Mouse (Mus musculus) heart, postnatal 0 days (tissue): Measurements from ENCODE around the gene Peli3. TPM values are rescaled to one million over a fixed set of nuclear protein-coding genes. Genes with fewer than 3 reads are reported as not detected.
A peak's percentile ranks its signal among the peaks of the same experiment; 100 is the strongest.

ENCODE experiments used
- ATAC-seq: fragments of 200-750 bp; cut with Nextera tagmentation; 2 replicates; pipeline ENCODE4 v1.8.0; 2017; ENCODE audit warnings: low read depth, moderate number of reproducible peaks, moderate library complexity; ENCODE audit not compliant: insufficient read depth
- DNase-seq: peaks from one replicate; pipeline ENCODE4 v3.0.0-alpha.2; 2016; ENCODE audit warnings: low spot score
- H3K27ac ChIP-seq: fragments of 300-500 bp; sonication (generic); 2 replicates; pipeline ENCODE4 v1.5.1; 2014; ENCODE audit warnings: low read depth, mild to moderate bottlenecking
- H3K27me3 ChIP-seq: fragments of 300-500 bp; sonication (generic); 2 replicates; pipeline ENCODE4 v1.6.1; 2014; ENCODE audit warnings: low read length, mixed read lengths; ENCODE audit not compliant: control insufficient read depth, insufficient read depth
- H3K36me3 ChIP-seq: fragments of 300-500 bp; sonication (generic); replicated peaks from 2 replicates; pipeline ENCODE4 v1.6.1; 2014; ENCODE audit warnings: low read length, mixed read lengths; ENCODE audit not compliant: control insufficient read depth, insufficient read depth
- H3K4me1 ChIP-seq: fragments of 300-500 bp; sonication (generic); 2 replicates; pipeline ENCODE4 v1.6.1; 2014; ENCODE audit warnings: antibody characterized with exemption; ENCODE audit not compliant: control insufficient read depth, insufficient read depth
- H3K4me2 ChIP-seq: fragments of 300-500 bp; sonication (generic); 2 replicates; pipeline ENCODE4 v1.6.1; 2014; ENCODE audit warnings: low read depth, mild to moderate bottlenecking, low read length, moderate library complexity
- H3K4me3 ChIP-seq: fragments of 300-500 bp; sonication (generic); 2 replicates; pipeline ENCODE4 v1.5.1; 2014; ENCODE audit warnings: low read depth, low read length
- H3K9ac ChIP-seq: fragments of 300-500 bp; sonication (generic); replicated peaks from 2 replicates; pipeline ENCODE4 v1.6.1; 2014; ENCODE audit warnings: low read depth, low read length, mixed read lengths
- H3K9me3 ChIP-seq: fragments of 300-500 bp; sonication (generic); replicated peaks from 2 replicates; pipeline ENCODE4 v1.6.1; 2016; ENCODE audit warnings: low read length; ENCODE audit not compliant: control insufficient read depth
- CTCF ChIP-seq: IDR thresholded peaks from 2 replicates; pipeline ENCODE4 v1.5.1; 2016; ENCODE audit warnings: antibody characterized with exemption, control low read depth, low read depth
- EP300 ChIP-seq: IDR thresholded peaks from 2 replicates; pipeline ENCODE4 v1.6.1; 2016; ENCODE audit warnings: antibody characterized with exemption, low read depth
- WGBS: fragments of 180-500 bp; shearing (Covaris S2); extraction: QIAGEN DNeasy Blood & Tissue Kit; methylation state at CpG from one replicate; pipeline ENCODE4 v1.1.7; 2014; 5-methylcytosine and 5-hydroxymethylcytosine counted together
- polyA plus RNA-seq: library from polyadenylated mRNA; unstranded; fragments of >200 nt; fragmentation: Nextera tagmentation; extraction: Ambion mirVana; gene quantifications from 2 replicates; pipeline ENCODE4 v1.2.1, GENCODE M21; 2015
- total RNA-seq: library from RNA; depleted of rRNA; stranded (reverse); fragments of >200 nt; gene quantifications from 2 replicates; pipeline ENCODE4 v1.2.3, GENCODE M21; 2014; ENCODE audit warnings: low replicate concordance

The Peli3 gene
- total and polyA plus RNA-seq, 2 experiments from 2014 or later = 0.31 to 0.76 TPM

DNA sequence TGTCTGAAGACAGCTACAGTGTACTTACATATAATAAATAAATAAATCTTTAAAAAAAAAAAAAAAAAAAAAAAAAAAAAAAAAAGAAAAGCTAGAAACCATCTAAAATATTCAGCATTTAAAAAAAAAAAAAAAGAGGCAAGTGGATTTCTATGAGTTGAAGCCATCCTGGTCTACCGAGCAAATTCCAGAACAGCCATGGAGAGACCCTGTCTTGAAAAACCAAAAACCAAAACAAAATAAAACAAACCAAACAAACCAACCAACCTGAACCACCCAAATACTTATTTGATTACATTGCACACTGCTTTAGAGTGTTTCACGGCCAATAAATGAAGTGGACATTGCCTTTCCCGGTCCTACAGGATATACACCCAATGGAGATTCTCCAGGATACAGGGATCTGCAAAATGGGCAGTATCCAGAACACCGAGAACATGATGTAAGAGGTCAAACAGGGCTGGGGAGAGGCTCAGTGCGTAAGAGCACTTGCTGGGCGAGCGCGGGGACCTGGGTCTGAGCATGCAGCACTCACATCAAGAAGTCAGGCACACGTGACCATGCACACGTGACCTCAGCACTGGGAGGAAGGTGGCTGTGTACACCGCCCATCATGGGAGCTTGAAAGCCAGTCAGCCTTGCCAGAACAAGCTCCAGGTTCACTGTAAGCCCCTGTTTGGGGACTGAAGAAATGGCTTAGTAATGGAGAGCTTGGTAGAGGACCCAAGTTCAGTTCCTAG lies 17.6 kb downstream of the Peli3 start:
- DNase-seq (no peak), ATAC-seq (no peak)
- Histone ChIP-seq H3K27me3 (no peaks in the 10 kb centered on the region), H3K36me3 (peaks cover 51% of the 10 kb centered on the region), H3K4me2 (no peak overlapping the region), H3K9me3 (no peaks in the 10 kb centered on the region), H3K27ac (no peak overlapping the region), H3K9ac (no peak overlapping the region), H3K4me1 (peaks cover 13% of the 10 kb centered on the region), H3K4me3 (no peak overlapping the region)
- 92% methylated on average over 11 of the region's 11 CpGs for WGBS
- no peak for TF ChIP-seq CTCF
- no peak for TF ChIP-seq EP300

DNA sequence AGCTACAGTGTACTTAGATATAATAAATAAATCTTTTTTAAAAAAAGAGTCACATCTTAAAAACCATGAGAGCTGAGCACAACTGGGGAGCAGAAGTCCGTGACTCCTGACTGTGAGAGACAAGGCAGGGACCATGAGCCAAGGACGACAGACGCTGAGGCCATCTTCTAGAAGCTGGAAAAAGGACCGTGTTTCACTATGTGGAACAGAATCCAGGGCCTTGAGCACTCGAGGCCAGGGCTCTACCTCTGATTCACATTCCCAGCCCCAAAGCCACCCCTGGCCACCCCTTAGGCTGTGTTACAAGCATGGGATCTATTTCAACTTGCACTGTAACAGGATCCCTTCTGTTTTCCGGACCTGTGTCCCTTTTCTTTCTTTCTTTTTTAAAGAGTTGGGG lies 23.3 kb downstream of the Peli3 start:
- 86% methylated on average over 6 of the region's 6 CpGs for WGBS
- peaks cover 97% of the 10 kb centered on the region for H3K36me3 ChIP-seq
- no peaks in the 10 kb centered on the region for H3K4me1 ChIP-seq
- H3K4me2 ChIP-seq = no peak overlapping the region
- no peak for TF ChIP-seq CTCF
- TF ChIP-seq EP300 = no peak
- no peak overlapping the region for H3K4me3 ChIP-seq
- DNase-seq = no peak
- H3K27ac ChIP-seq = no peak overlapping the region
- H3K27me3 ChIP-seq = no peaks in the 10 kb centered on the region
- no peak for ATAC-seq
- no peak overlapping the region for H3K9ac ChIP-seq
- no peaks in the 10 kb centered on the region for H3K9me3 ChIP-seq

DNA sequence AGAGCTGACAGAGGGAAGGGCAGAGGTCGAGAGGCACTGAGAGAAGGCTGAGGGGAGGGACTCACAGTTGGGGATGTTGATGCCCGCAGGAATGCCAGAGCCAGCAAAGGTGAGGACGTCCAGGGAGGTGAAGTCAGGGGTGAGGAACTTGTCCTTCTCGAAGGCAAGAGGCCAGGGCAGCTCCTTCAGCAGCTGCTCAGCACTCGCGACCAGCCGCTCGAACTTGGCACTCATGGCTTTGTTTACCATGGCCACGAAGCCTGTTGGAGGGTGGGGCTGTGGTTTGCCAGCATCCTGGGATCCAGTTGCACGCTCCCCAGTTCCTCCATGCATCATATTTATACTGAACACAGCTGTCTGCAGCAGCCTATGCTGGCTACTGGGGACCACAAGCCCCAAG lies 26.1 kb downstream of the Peli3 start:
- 91% methylated on average over 10 of the region's 10 CpGs for WGBS
- ATAC-seq (no peak), DNase-seq (no peak)
- no peaks in the 10 kb centered on the region for H3K9me3 ChIP-seq
- no peaks in the 10 kb centered on the region for H3K27me3 ChIP-seq
- H3K4me2 ChIP-seq = no peak overlapping the region
- no peak overlapping the region for H3K27ac ChIP-seq
- no peak overlapping the region for H3K4me3 ChIP-seq
- TF ChIP-seq EP300 = no peak
- TF ChIP-seq CTCF = no peak
- no peak overlapping the region for H3K9ac ChIP-seq
- no peaks in the 10 kb centered on the region for H3K4me1 ChIP-seq
- peaks cover 91% of the 10 kb centered on the region for H3K36me3 ChIP-seq

DNA sequence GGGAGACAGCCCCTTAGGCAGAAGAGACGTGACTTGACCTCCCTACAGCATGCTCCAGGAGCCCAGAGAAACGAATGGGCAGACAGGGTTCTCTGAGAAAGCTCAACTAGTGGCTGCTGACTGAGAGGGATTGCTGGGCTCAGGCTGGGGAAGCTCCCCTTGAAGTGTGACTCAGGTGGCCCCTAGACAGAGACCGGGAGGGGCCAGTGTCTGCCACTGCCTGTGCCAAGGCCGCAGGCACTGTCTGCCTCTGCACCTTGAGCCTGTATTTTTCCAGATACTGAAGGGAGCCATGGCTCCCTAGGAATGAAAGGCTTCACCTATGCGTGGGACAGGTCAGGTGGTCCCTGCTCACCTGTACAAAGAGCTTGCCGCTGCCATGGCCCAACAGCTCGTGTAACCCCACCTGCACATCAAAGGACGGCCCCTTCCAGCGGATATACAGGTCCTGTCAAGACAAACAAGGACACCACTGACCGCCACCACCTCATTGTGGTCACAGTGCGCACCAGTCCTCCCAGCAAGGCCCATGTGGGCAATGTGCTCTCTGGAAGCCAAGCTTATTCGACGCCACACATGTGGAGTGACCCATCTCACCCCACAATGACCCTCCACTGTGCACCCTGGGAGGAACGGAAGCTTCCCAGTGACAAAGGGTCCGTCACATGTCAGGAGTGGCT lies 26.9 kb downstream of the Peli3 start:
- TF ChIP-seq CTCF = no peak
- TF ChIP-seq EP300 = no peak
- no peak for DNase-seq
- H3K36me3 ChIP-seq = peaks cover 91% of the 10 kb centered on the region
- H3K4me1 ChIP-seq = no peaks in the 10 kb centered on the region
- no peak overlapping the region for H3K4me3 ChIP-seq
- no peaks in the 10 kb centered on the region for H3K9me3 ChIP-seq
- H3K4me2 ChIP-seq = no peak overlapping the region
- no peak overlapping the region for H3K9ac ChIP-seq
- no peak for ATAC-seq
- WGBS = 93% methylated on average over 15 of the region's 15 CpGs
- no peaks in the 10 kb centered on the region for H3K27me3 ChIP-seq
- H3K27ac ChIP-seq = no peak overlapping the region

DNA sequence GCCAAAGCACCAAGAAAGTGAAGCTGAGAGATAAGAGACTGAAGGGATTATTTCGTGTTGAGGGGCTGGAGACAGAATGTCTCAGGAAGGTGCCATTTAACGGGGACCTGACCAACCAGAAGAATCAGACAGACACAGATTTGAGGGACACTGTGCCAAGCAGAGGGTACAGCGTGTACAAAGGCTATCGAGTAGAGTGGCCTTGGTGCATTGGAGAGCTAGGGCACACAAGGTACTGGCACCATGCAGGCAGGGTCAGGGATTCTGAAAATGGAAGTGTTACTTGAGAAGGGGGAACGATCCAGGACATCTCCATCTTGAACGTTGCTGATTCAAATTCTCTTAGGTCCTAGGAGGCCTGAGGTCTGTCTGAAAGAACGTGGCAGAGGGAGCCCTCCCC lies 33.6 kb downstream of the Peli3 start:
- no peaks in the 10 kb centered on the region for H3K27me3 ChIP-seq
- no peak for ATAC-seq
- H3K4me3 ChIP-seq = no peak overlapping the region
- 86% methylated on average over 7 of the region's 7 CpGs for WGBS
- no peak overlapping the region for H3K27ac ChIP-seq
- H3K4me2 ChIP-seq = no peak overlapping the region
- H3K9me3 ChIP-seq = no peaks in the 10 kb centered on the region
- H3K9ac ChIP-seq = no peak overlapping the region
- peaks cover 56% of the 10 kb centered on the region for H3K36me3 ChIP-seq
- DNase-seq = no peak
- TF ChIP-seq EP300 (no peak), CTCF (no peak)
- no peaks in the 10 kb centered on the region; the same call in 1 of the 2 replicates for H3K4me1 ChIP-seq

DNA sequence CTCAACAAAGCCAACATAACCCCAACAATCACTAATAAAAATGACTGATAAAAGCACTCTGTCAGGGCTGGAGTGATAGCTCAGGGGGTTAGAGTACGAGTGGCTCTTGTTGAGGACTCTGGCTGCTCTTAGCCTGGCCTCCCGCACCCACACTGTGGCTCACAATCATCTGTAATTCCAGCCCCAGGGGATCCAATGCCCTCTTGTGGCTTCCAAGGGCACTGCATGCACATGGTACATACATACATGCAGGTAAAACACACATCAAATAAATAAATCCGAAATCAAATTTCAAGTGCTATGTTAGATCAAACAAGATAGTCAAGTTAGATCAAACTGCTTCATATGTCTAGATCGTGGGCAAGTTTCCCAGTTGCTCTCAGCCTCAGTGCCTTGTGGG lies 34.8 kb downstream of the Peli3 start:
- no peak for TF ChIP-seq EP300
- TF ChIP-seq CTCF = peak; percentile 49
- Histone ChIP-seq H3K4me3 (no peak overlapping the region), H3K27ac (no peak overlapping the region), H3K27me3 (no peaks in the 10 kb centered on the region), H3K4me1 (no peaks in the 10 kb centered on the region; the same call in 1 of the 2 replicates), H3K9me3 (no peaks in the 10 kb centered on the region), H3K9ac (no peak overlapping the region), H3K4me2 (no peak overlapping the region), H3K36me3 (peaks cover 43% of the 10 kb centered on the region)
- DNase-seq (no peak), ATAC-seq (no peak)
- WGBS = 86% methylated on average over 4 of the region's 4 CpGs
